Mouse (Mus musculus): ENCODE results near the gene Olfr802. TPM values are rescaled to one million over a fixed set of nuclear protein-coding genes. Genes with fewer than 3 reads are reported as not detected.

The Olfr802 gene
- under 1 TPM; 0.10 to 0.18 TPM for total RNA-seq (2021)
- long read RNA-seq, experiment 1: 0 reads
- long read RNA-seq, experiment 2: 0 reads

DNA sequence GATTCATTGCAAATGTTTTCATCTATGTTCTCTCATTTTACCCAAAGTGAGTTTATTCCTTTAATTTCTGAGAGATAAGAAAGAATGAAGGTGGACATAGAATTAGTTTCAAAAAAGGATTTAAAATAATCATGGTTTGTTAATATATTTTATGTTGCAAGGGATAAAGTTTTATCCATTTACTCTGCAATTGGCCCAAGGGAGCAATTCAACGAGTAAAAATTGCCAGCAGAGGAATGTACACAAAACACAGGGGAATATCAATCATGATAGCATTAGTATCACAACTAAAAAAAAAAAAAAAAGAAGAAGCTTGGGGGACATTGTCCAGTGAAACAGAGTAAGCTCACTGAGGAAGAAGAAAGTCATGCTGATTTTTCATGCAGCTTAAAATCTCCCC lies at the start of gene Olfr802:
TSS of gene Olfr802 (minus strand) at position 101 of the 400 bp plus-strand sequence.
- DNase-seq (ENCODE audit: low spot score in 2 of 2): no peak

DNA sequence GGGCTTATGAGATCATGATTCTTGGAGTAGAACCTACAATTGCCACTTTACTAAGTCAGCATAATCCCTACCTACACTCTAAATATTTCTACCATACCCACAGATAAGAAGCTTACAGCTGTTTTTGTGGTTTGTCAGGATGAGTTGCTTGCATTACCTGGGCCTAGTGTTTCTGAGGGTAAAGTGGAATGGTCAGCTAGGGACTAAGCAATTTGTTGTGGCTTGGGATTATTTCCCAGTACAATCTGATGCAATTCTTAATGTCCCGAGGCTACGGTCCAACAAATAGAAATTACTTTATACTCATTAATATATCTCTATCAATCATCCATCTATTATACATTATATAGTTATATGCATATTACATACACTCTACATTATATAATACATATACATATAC lies 41.3 kb upstream of the Olfr802 start, which contains the start of gene Olfr805:
TSS of gene Olfr805 (minus strand) at position 101 of the 400 bp plus-strand sequence.
- no peak for DNase-seq (ENCODE audit: low spot score in 2 of 2)

DNA sequence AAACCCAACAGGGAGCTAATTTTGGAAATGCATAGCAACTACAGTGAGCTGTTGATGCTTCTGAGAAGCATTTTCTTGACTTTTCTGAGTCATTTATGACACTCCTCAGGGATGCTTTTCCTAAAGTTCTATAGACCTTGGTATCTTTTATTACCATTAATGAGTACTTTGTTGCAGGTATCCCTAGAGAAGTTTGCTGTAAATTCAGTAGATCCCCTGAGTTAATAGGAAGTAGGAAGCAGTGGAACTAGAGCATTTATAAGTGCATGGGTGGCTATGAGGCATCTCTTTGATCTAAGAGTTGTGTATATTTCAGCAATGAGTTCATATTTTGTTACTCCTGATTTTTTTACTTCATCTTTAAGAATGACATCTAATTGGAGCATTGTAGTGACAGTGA lies 14.9 kb upstream of the Olfr802 start, which contains the start of gene Olfr804:
TSS of gene Olfr804 (plus strand) at position 301 of the 400 bp plus-strand sequence.
- DNase-seq (ENCODE audit: low spot score in 2 of 2): no peak

DNA sequence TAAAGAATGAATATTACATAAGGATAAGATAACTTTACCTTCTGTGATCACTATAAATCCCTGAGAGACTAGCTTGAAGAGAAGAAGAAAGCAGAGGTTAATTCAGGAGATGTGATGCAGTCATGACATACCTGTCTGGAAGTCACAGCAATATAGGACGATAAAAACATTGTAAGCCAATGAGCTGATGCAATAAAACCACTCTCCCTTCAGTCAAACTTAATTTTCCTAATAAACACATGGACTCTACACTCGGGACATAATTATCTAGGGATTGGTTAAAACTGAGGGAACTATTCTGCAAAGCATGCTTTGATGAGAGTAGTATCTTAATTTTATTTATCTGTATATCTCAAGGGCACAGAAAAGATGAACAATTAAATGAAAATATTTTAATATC lies 6.2 kb upstream of the Olfr802 start, which contains the start of gene Olfr803:
TSS of gene Olfr803 (minus strand) at position 101 of the 400 bp plus-strand sequence.
- DNase-seq (ENCODE audit: low spot score in 2 of 2): no peak

DNA sequence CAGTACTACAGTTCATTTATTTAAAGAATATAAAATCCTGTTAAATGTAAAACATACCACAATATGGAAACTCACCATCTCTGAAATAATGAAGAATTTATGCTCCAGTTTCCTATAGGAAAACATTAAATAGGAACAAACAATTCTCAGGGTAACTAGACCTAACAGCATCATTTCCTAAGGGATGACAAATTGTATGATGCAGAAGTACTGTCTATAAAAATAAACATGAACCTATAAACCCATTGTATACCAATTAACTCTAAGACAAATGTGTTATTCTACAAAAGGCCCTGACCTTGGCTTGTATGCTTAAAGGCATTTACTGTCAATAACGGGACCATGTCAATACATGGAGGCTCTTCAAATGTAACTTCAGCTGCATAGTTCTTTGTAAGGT lies 14.2 kb downstream of the Olfr802 start, which contains the start of gene Olfr801:
TSS of gene Olfr801 (minus strand) at position 101 of the 400 bp plus-strand sequence.
- no peak for DNase-seq (ENCODE audit: low spot score in 2 of 2)

DNA sequence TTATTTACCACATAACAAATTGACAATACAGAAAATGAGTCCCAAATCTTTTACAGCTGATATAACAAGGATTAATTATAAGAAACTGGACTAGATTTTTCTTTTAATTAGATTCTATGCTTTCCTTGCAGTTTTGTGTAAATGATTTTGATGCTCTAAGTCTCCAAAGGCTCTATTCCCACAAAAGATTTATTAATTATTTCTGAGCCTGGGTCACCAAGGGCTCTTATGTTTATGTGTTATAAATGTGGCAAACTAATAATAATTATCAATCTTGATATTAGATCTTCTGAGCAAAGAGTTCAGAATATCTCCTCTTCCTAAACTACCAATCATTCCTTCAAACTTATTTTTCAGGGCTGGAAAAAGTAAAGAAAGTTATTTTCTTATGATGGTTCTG lies 30.6 kb downstream of the Olfr802 start, which contains the start of gene Olfr800:
TSS of gene Olfr800 (plus strand) at position 301 of the 400 bp plus-strand sequence.
- no peak for DNase-seq (ENCODE audit: low spot score in 2 of 2)

DNA sequence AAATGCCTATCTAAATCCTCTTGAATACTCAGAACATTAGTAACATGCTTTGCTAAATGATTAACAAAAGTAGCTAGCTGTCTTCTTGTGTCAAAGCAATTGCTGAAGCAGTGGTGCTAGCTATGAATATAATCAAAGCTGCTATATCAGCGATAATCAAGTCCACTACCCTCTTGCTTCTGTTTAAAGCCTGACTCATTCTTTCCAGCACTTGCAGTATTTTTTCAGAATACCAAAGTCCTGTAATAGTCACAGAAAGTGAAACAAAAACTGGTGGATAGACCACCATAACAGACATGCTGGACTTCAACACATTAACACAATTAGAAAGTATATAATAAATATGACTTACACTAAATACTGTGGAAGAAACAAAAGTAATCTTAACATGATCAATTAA lies 36.2 kb downstream of the Olfr802 start:
- no peak for DNase-seq (ENCODE audit: low spot score in 2 of 2)

DNA sequence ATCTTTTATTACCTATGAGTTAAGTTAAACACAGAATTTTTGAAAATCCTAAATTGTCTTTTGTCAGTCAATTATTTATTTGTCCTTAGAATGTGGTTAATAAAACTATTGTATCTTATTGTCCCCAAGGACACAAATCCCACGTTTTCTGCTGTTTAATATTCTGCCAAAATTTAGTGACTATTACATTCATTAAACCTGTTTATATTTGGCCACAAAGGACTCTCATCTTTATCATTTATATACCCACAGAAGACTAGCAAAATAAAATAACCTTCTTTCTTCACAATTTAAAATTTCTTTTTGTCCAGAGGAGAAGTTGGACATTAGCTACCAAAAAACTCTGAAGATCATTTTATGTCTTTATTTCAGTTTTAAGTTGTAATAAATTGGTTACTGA lies 50.8 kb downstream of the Olfr802 start, which contains the start of gene Olfr799:
TSS of gene Olfr799 (plus strand) at position 301 of the 400 bp plus-strand sequence.
- no peak for DNase-seq (ENCODE audit: low spot score in 2 of 2)

DNA sequence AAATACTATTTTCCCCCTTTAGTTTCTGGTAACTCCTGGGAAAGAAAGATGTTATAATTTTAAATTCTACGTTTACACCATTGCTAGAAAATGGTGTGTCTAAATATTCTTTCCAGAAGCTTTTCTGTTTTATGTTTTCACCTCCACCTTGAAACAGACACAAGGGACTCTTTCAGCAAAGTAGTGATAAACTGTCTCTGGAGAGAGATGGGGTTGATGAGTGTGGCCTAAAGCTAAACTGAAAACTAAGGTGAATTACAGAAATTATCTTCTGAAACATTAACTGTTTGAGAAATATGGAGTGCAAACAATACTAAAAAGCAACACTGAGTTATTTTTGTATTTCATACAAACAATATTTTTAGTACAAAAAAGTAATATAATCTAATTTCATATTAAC lies 60.1 kb downstream of the Olfr802 start, which contains the start of gene Olfr798:
TSS of gene Olfr798 (minus strand) at position 101 of the 400 bp plus-strand sequence.
- no peak for DNase-seq (ENCODE audit: low spot score in 2 of 2)

Small RNAs within 50 kb of the gene (microRNA-seq; reads per million reads assigned to microRNA genes)
- gene Gm24485: 0 reads per million in 2 experiments

Other genes with a start within 250 kb of the Olfr802 start
- not detected for gene Olfr787, start 226.3 kb downstream of the Olfr802 start, total RNA-seq (2021)
- gene Olfr788, start 217.2 kb downstream of the Olfr802 start, total RNA-seq (2021): not detected
- gene Olfr789, start 203.4 kb downstream of the Olfr802 start, total RNA-seq (2021): not detected
- not detected for gene Olfr790, start 189.7 kb downstream of the Olfr802 start, total RNA-seq (2021)
- not detected for gene Olfr791, start 166.4 kb downstream of the Olfr802 start, total RNA-seq (2021)
- not detected for gene Olfr792, start 149.0 kb downstream of the Olfr802 start, total RNA-seq (2021)
- gene Olfr794, start 120.5 kb downstream of the Olfr802 start, total RNA-seq (2021): not detected
- not detected for gene Olfr796, start 75.6 kb downstream of the Olfr802 start, total RNA-seq (2021)
- not detected for gene Olfr798, start 60.2 kb downstream of the Olfr802 start, total RNA-seq (2021)
- not detected for gene Olfr799, start 50.7 kb downstream of the Olfr802 start, total RNA-seq (2021)
- gene Olfr800, start 30.5 kb downstream of the Olfr802 start, total RNA-seq (2021): not detected
- gene Olfr801, start 14.3 kb downstream of the Olfr802 start, total RNA-seq (2021): not detected
- not detected for gene Olfr803, start 6.1 kb upstream of the Olfr802 start, total RNA-seq (2021)
- gene Olfr804, start 15.0 kb upstream of the Olfr802 start, total RNA-seq (2021): not detected
- gene Olfr805, start 41.2 kb upstream of the Olfr802 start, total RNA-seq (2021): not detected
- not detected for gene Olfr806, start 53.8 kb upstream of the Olfr802 start, total RNA-seq (2021)
- gene Olfr807, start 69.6 kb upstream of the Olfr802 start, total RNA-seq (2021): not detected
- gene Olfr808, start 77.3 kb upstream of the Olfr802 start, total RNA-seq (2021): not detected
- not detected for gene Olfr809, start 86.5 kb upstream of the Olfr802 start, total RNA-seq (2021)
- gene Olfr810, start 106.7 kb upstream of the Olfr802 start, total RNA-seq (2021): not detected
- not detected for gene Olfr811, start 116.2 kb upstream of the Olfr802 start, total RNA-seq (2021)
- not detected for gene Olfr812, start 157.9 kb upstream of the Olfr802 start, total RNA-seq (2021)
- gene Olfr813, start 167.2 kb upstream of the Olfr802 start, total RNA-seq (2021): not detected
- gene Olfr814, start 191.7 kb upstream of the Olfr802 start, total RNA-seq (2021): not detected
- gene Olfr815, start 217.7 kb upstream of the Olfr802 start, total RNA-seq (2021): not detected
- gene Olfr816, start 227.4 kb upstream of the Olfr802 start, total RNA-seq (2021): not detected

All from layer of hippocampus, postnatal 14 days (tissue).